Comparison of ENCODE assay signal across 9 mouse cellular contexts in genomic region chr7:143706697-143707438, GRCm38 (mm10). TPM values are rescaled to one million over a fixed set of nuclear protein-coding genes. Genes with fewer than 3 reads are reported as not detected.
A peak's percentile ranks its signal among the peaks of the same experiment; 100 is the strongest.
DNase-seq lines count a peak whose midpoint lies in the region; ATAC-seq lines count a peak whose summit lies in the region.
"Had no signal": no experiment of that assay in that cellular context is flagged by ENCODE, and none has a peak within 500 bp of the region (broad histone marks: within the 10 kb centered on the region; RNA-seq: fewer than 3 reads in every experiment).

No protein-coding gene starts in this region.

- H3K4me3 ChIP-seq in heart, embryonic 14.5 days (ENCODE audit: control insufficient read depth in 1 of 2, insufficient read depth in 1 of 2, low read depth in 1 of 2, low read length in 2 of 2): no peak overlapping the region
- H3K4me3 ChIP-seq in liver, embryonic 13.5 days (replicated peaks): no peak overlapping the region
- no peak overlapping the region for H3K4me3 ChIP-seq in neural tube, embryonic 11.5 days (ENCODE audit: low read depth, low read length)
- no peak overlapping the region for H3K4me3 ChIP-seq in stomach, embryonic 16.5 days (replicated peaks; ENCODE audit: low read length)

- H3K9me3 ChIP-seq in heart, embryonic 14.5 days (ENCODE audit: control insufficient read depth, low read length): no peaks in the 10 kb centered on the region
- no peaks in the 10 kb centered on the region for H3K9me3 ChIP-seq in liver, embryonic 13.5 days (replicated peaks)
- no peaks in the 10 kb centered on the region for H3K9me3 ChIP-seq in neural tube, embryonic 11.5 days (ENCODE audit: control insufficient read depth, low read length)
- no peaks in the 10 kb centered on the region for H3K9me3 ChIP-seq in stomach, embryonic 16.5 days (replicated peaks; ENCODE audit: control insufficient read depth, low read length)

- H3K4me2 ChIP-seq in heart, embryonic 14.5 days (ENCODE audit: low read length): no peak overlapping the region
- H3K4me2 ChIP-seq in liver, embryonic 13.5 days: no peak overlapping the region
- no peak overlapping the region for H3K4me2 ChIP-seq in neural tube, embryonic 11.5 days (ENCODE audit: low read depth)
- H3K4me2 ChIP-seq in stomach, embryonic 16.5 days (ENCODE audit: low read depth, low read length): no peak overlapping the region

- H3K27me3 ChIP-seq in heart, embryonic 14.5 days (ENCODE audit: control insufficient read depth, insufficient read depth, low read length): no peaks in the 10 kb centered on the region
- H3K27me3 ChIP-seq in liver, embryonic 13.5 days: no peaks in the 10 kb centered on the region
- no peaks in the 10 kb centered on the region for H3K27me3 ChIP-seq in neural tube, embryonic 11.5 days (ENCODE audit: control insufficient read depth, insufficient read depth, low read length)
- H3K27me3 ChIP-seq in stomach, embryonic 16.5 days (ENCODE audit: control insufficient read depth, insufficient read depth, low read length): no peaks in the 10 kb centered on the region

- H3K36me3 ChIP-seq in heart, embryonic 14.5 days (ENCODE audit: control insufficient read depth, insufficient read depth, low read length): peaks cover 95% of the 10 kb centered on the region
- H3K36me3 ChIP-seq in liver, embryonic 13.5 days: no peaks in the 10 kb centered on the region
- H3K36me3 ChIP-seq in neural tube, embryonic 11.5 days (ENCODE audit: control insufficient read depth, insufficient read depth, low read length): peaks cover 7% of the 10 kb centered on the region
- H3K36me3 ChIP-seq in stomach, embryonic 16.5 days (ENCODE audit: control insufficient read depth, insufficient read depth, low read length): peaks cover 16% of the 10 kb centered on the region

- peak; percentile 97 for ATAC-seq in CD4-positive, CD25-positive, alpha-beta regulatory T cell, adult 4 months
- peak; percentile 68; the same call in 1 of the 2 replicates for ATAC-seq in heart, embryonic 14.5 days (ENCODE audit: insufficient number of reproducible peaks, insufficient read depth, low FRiP score, low read depth)
- peak; percentile 46; the same call in 1 of the 2 replicates for ATAC-seq in liver, embryonic 13.5 days (ENCODE audit: low read depth)
- peak; percentile 53 for ATAC-seq in neural tube, embryonic 11.5 days (ENCODE audit: insufficient read depth, low FRiP score, low TSS enrichment)
- ATAC-seq in stomach, embryonic 16.5 days (ENCODE audit: insufficient read depth, low FRiP score): peak; percentile 82; the same call in 1 of the 2 replicates

- no peak overlapping the region for H3K27ac ChIP-seq in heart, embryonic 14.5 days (replicated peaks in 1 of 2; ENCODE audit: control insufficient read depth in 1 of 2, insufficient read depth in 1 of 2, low read depth in 2 of 2, low read length in 2 of 2)
- no peak overlapping the region for H3K27ac ChIP-seq in liver, embryonic 13.5 days
- no peak overlapping the region for H3K27ac ChIP-seq in neural tube, embryonic 11.5 days (ENCODE audit: low read depth, low read length)
- H3K27ac ChIP-seq in stomach, embryonic 16.5 days (ENCODE audit: low read length): 0 out of 2 replicates have a peak overlapping the region, but pooled peaks have one; percentile 6
- H3K27ac ChIP-seq: macrophage had no signal

- WGBS in heart, embryonic 14.5 days: 36% methylated on average over 7 of the region's 7 CpGs
- WGBS in liver, embryonic 13.5 days (ENCODE audit: insufficient replicate concordance): 32% methylated on average over 7 of the region's 7 CpGs
- WGBS in neural tube, embryonic 11.5 days: 38% methylated on average over 7 of the region's 7 CpGs
- 41% methylated on average over 7 of the region's 7 CpGs for WGBS in stomach, embryonic 16.5 days

- peak; percentile 75 for DNase-seq in brain, embryonic 18.5 days (ENCODE audit: low read depth, low spot score)
- DNase-seq in fibroblast of lung, adult 2 months (ENCODE audit: low read depth): peak; percentile 90
- DNase-seq in kidney, postnatal 10 days: peak; percentile 97
- peak; percentile 59 for DNase-seq in liver, embryonic 13.5 days
- peak; percentile 93 for DNase-seq in neural tube, embryonic 11.5 days (ENCODE audit: low spot score)

- H3K4me1 ChIP-seq in heart, embryonic 14.5 days (ENCODE audit: control insufficient read depth in 2 of 2, insufficient read depth in 2 of 2, low read length in 2 of 2): peaks cover 3% of the 10 kb centered on the region in 2 experiments; a peak in 3 of 4 replicates
- no peaks in the 10 kb centered on the region for H3K4me1 ChIP-seq in liver, embryonic 13.5 days (replicated peaks)
- H3K4me1 ChIP-seq in neural tube, embryonic 11.5 days (ENCODE audit: control insufficient read depth, insufficient read depth, low read length): no peaks in the 10 kb centered on the region
- no peaks in the 10 kb centered on the region for H3K4me1 ChIP-seq in stomach, embryonic 16.5 days (ENCODE audit: control insufficient read depth, insufficient read depth, low read length)

- no peak overlapping the region for H3K9ac ChIP-seq in heart, embryonic 14.5 days (ENCODE audit: low read length)
- no peak overlapping the region for H3K9ac ChIP-seq in liver, embryonic 13.5 days
- no peak overlapping the region for H3K9ac ChIP-seq in neural tube, embryonic 11.5 days (ENCODE audit: low read length)
- H3K9ac ChIP-seq in stomach, embryonic 16.5 days (ENCODE audit: low read length): no peak overlapping the region

RNA-seq across cellular contexts. Expression of gene Tnfrsf23, which starts 21.2 kb away (rescaled TPM):
- polyA plus RNA-seq in CD4-positive, CD25-positive, alpha-beta regulatory T cell, adult 4 months (2017; shearing (Covaris generic)): 1 to 10 TPM; 2.6 to 4.3 TPM
- polyA plus RNA-seq in heart, embryonic 14.5 days (2014; fragmentation: Nextera tagmentation; extraction: Ambion mirVana): 1.3 and 2.2 TPM in 2 replicates
- 0.17 and 0.44 TPM in 2 replicates for polyA plus RNA-seq in liver, embryonic 13.5 days (2015; fragmentation: Nextera tagmentation; extraction: Ambion mirVana)
- polyA plus RNA-seq in neural tube, embryonic 11.5 days (2014; fragmentation: Nextera tagmentation; extraction: Ambion mirVana): 0.20 and 0.68 TPM in 2 replicates
- polyA plus RNA-seq in stomach, embryonic 16.5 days (2015; fragmentation: Nextera tagmentation; extraction: Ambion mirVana): 3.5 and 4.6 TPM in 2 replicates

RNA-seq across cellular contexts. Expression of gene Osbpl5, which starts 49.9 kb away (rescaled TPM):
- polyA plus RNA-seq in CD4-positive, CD25-positive, alpha-beta regulatory T cell, adult 4 months (2017; shearing (Covaris generic)): 10 to 100 TPM; 17.2 to 31.0 TPM
- 34.9 and 36.9 TPM in 2 replicates for polyA plus RNA-seq in heart, embryonic 14.5 days (2014; fragmentation: Nextera tagmentation; extraction: Ambion mirVana)
- polyA plus RNA-seq in liver, embryonic 13.5 days (2015; fragmentation: Nextera tagmentation; extraction: Ambion mirVana): 2.4 and 2.8 TPM in 2 replicates
- polyA plus RNA-seq in neural tube, embryonic 11.5 days (2014; fragmentation: Nextera tagmentation; extraction: Ambion mirVana): 15.8 and 18.9 TPM in 2 replicates
- polyA plus RNA-seq in stomach, embryonic 16.5 days (2015; fragmentation: Nextera tagmentation; extraction: Ambion mirVana): 43.5 and 52.2 TPM in 2 replicates

RNA-seq across cellular contexts. Expression of gene Tnfrsf22, which starts 57.4 kb away (rescaled TPM):
- 10 to 100 TPM; 17.4 to 22.8 TPM for polyA plus RNA-seq in CD4-positive, CD25-positive, alpha-beta regulatory T cell, adult 4 months (2017; shearing (Covaris generic))
- polyA plus RNA-seq in heart, embryonic 14.5 days (2014; fragmentation: Nextera tagmentation; extraction: Ambion mirVana): 4.0 and 4.6 TPM in 2 replicates
- polyA plus RNA-seq in liver, embryonic 13.5 days (2015; fragmentation: Nextera tagmentation; extraction: Ambion mirVana): 1.0 and 1.2 TPM in 2 replicates
- polyA plus RNA-seq in neural tube, embryonic 11.5 days (2014; fragmentation: Nextera tagmentation; extraction: Ambion mirVana): 9.0 and 10.6 TPM in 2 replicates
- 6.2 and 6.4 TPM in 2 replicates for polyA plus RNA-seq in stomach, embryonic 16.5 days (2015; fragmentation: Nextera tagmentation; extraction: Ambion mirVana)

RNA-seq across cellular contexts. Expression of gene Mrgprg, which starts 59.9 kb away (rescaled TPM):
- polyA plus RNA-seq in CD4-positive, CD25-positive, alpha-beta regulatory T cell, adult 4 months (2017; shearing (Covaris generic)): not detected
- polyA plus RNA-seq in heart, embryonic 14.5 days (2014; fragmentation: Nextera tagmentation; extraction: Ambion mirVana): not detected in 2 replicates
- not detected in 2 replicates for polyA plus RNA-seq in liver, embryonic 13.5 days (2015; fragmentation: Nextera tagmentation; extraction: Ambion mirVana)
- not detected in 2 replicates for polyA plus RNA-seq in neural tube, embryonic 11.5 days (2014; fragmentation: Nextera tagmentation; extraction: Ambion mirVana)
- polyA plus RNA-seq in stomach, embryonic 16.5 days (2015; fragmentation: Nextera tagmentation; extraction: Ambion mirVana): not detected in 2 replicates
- polyA plus RNA-seq: macrophage had no signal

Comparison
In these comparisons a context has a peak if more than half of its experiments do, and no peak if none do; other contexts are left out.
1. ATAC-seq: peak in every context shown above with its lines; median percentile 97 in CD4-positive, CD25-positive, alpha-beta regulatory T cell, adult 4 months; 82 in stomach, embryonic 16.5 days; 68 in heart, embryonic 14.5 days; 53 in neural tube, embryonic 11.5 days; 46 in liver, embryonic 13.5 days.